Mouse (Mus musculus) forebrain, embryonic 10.5 days (tissue): ENCODE data around the gene Cry2. TPM values are rescaled to one million over a fixed set of nuclear protein-coding genes. Genes with fewer than 3 reads are reported as not detected.
A peak's percentile ranks its signal among the peaks of the same experiment; 100 is the strongest.

Source experiments
- DNase-seq: peaks from one replicate; pipeline ENCODE4 v3.0.0-alpha.2; 2017; ENCODE audit warnings: low spot score; ENCODE audit errors: extremely low spot score
- H3K27ac ChIP-seq: fragments of 300-500 bp; sonication (generic); 2 replicates; pipeline ENCODE4 v1.5.1; 2016; ENCODE audit warnings: mild to moderate bottlenecking
- H3K27me3 ChIP-seq: fragments of 300-500 bp; sonication (generic); 2 replicates; pipeline ENCODE4 v1.6.1; 2016; ENCODE audit warnings: mild to moderate bottlenecking; ENCODE audit not compliant: poor library complexity, severe bottlenecking
- H3K36me3 ChIP-seq: fragments of 300-500 bp; sonication (generic); replicated peaks from 2 replicates; pipeline ENCODE4 v1.6.1; 2016; ENCODE audit warnings: mild to moderate bottlenecking, moderate library complexity
- H3K4me1 ChIP-seq: fragments of 300-500 bp; sonication (generic); 2 replicates; pipeline ENCODE4 v1.6.1; 2016
- H3K4me3 ChIP-seq: fragments of 300-500 bp; sonication (generic); 2 replicates; pipeline ENCODE4 v1.5.1; 2016; ENCODE audit warnings: mild to moderate bottlenecking, moderate library complexity
- H3K9me3 ChIP-seq: fragments of 300-500 bp; sonication (generic); 2 replicates; pipeline ENCODE4 v1.6.1; 2016; ENCODE audit warnings: mild to moderate bottlenecking, moderate library complexity
- WGBS: fragments of 180-500 bp; shearing (Covaris S2); methylation state at CpG from one replicate; pipeline ENCODE4 v1.1.7; 2016; 5-methylcytosine and 5-hydroxymethylcytosine counted together
- polyA plus RNA-seq: library from polyadenylated mRNA; unstranded; fragments of >200 nt; fragmentation: Nextera tagmentation; extraction: Ambion mirVana; gene quantifications from 2 replicates; pipeline ENCODE4 v1.2.1, GENCODE M21; 2016

Cry2 gene
- polyA plus RNA-seq, 1 experiment from 2014 or later = 27.3 TPM

DNA sequence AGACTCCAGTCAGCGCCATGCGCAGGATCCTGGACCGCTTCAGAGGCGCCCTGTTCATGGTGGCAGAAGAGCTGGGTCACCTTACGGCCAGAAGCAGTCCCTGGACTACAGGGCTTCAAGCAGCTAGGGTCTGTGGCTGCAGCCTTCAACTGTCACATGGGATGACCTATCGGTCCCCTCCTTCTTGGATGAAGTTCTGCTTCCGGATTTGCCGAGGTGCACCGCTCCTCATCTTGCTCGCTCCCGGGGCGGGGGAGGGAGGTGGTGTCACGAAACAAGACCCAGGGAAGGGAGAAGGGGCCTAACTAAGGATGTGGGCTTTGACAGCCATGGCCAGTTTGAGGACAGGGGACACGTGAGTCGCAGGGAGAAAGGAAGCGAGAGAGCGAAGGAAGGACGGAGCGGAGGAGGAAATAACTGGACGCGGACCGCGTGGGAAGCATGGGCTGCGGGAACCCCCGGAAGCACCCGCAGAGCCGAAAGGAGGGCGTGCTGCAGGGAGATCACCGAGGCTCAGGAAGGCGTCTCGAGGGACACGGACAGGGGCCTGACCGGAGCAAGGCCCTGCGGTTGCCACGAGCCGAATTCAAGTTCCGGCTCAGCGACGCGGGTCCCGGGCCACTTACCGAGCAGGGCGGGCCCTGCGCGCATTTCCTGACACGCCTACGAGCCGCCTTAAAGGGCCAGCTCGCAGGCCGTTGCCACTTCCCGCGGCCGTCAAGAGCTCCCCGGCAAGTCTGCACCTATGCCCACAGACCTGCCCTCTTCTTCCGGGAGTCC, 25.5 kb upstream of the Cry2 start:
- Histone ChIP-seq H3K9me3 (no peaks in the 10 kb centered on the region), H3K4me3 (peak overlapping the region; percentile 87), H3K27me3 (peaks cover 37% of the 10 kb centered on the region), H3K36me3 (peaks cover 5% of the 10 kb centered on the region), H3K4me1 (peaks cover 47% of the 10 kb centered on the region), H3K27ac (peak overlapping the region; percentile 86)
- DNase-seq = peak; percentile 77
- WGBS = 1% methylated on average over 55 of the region's 55 CpGs

DNA sequence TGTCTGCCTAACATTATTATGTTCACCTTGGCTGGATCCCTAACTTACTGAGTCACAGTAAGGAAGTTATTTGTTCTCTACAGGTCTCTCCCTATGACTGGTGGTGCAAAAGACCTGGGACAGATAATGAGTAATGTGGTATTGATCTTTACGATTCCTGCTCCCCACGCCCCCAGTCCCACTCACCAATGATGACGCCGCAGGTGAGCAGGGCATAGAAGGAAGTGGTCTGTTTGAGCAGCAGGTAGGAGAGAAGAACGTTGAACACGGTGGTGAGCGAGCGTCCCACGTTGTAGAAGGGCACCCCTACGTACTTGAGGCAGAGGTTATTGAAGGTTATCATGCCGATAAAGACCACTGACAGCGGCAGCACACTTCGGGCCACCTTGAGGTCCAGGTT, 24.6 kb upstream of the Cry2 start:
- Histone ChIP-seq H3K27ac (no peak overlapping the region; the same call in 1 of the 2 replicates), H3K27me3 (peaks cover 37% of the 10 kb centered on the region), H3K36me3 (peaks cover 13% of the 10 kb centered on the region), H3K4me1 (peaks cover 47% of the 10 kb centered on the region), H3K4me3 (peak overlapping the region; percentile 87), H3K9me3 (no peaks in the 10 kb centered on the region)
- DNase-seq = no peak
- WGBS = 66% methylated on average over 13 of the region's 13 CpGs

GRCm38 (mm10) chr2:92456970-92457530, 23.2 kb upstream of the Cry2 start:
- H3K4me3 ChIP-seq = 0 out of 2 replicates have a peak overlapping the region, but pooled peaks have one; percentile 6
- H3K27ac ChIP-seq = no peak overlapping the region
- H3K9me3 ChIP-seq = no peaks in the 10 kb centered on the region
- no peak for DNase-seq
- peaks cover 47% of the 10 kb centered on the region for H3K4me1 ChIP-seq
- H3K27me3 ChIP-seq = peaks cover 29% of the 10 kb centered on the region
- peaks cover 28% of the 10 kb centered on the region for H3K36me3 ChIP-seq
- 81% methylated on average over 8 of the region's 8 CpGs for WGBS

DNA sequence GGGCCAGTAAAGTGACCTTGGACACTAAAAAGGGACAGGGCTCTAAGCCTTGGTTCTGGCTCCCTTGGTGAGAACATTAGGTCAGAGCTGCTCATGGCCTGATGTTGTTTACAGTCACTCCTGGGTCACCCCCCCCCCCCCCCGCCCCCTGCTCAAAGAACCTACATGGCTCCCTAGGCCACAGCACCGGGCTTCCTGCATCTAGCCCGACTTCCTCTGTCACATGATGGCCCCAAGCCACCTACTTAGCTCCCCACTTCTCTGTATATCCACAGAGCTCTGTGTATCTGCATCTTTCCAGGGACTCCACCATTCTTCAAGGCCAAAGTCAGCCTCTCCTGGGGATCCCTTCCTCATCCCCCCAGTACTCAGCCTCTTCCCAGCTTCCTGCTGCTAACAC, 21.9 kb upstream of the Cry2 start:
- 66% methylated on average over 3 of the region's 3 CpGs for WGBS
- H3K4me1 ChIP-seq = peaks cover 46% of the 10 kb centered on the region
- H3K27me3 ChIP-seq = peaks cover 15% of the 10 kb centered on the region
- no peaks in the 10 kb centered on the region for H3K9me3 ChIP-seq
- H3K36me3 ChIP-seq = peaks cover 29% of the 10 kb centered on the region
- H3K27ac ChIP-seq = no peak overlapping the region
- no peak overlapping the region for H3K4me3 ChIP-seq
- no peak for DNase-seq

DNA sequence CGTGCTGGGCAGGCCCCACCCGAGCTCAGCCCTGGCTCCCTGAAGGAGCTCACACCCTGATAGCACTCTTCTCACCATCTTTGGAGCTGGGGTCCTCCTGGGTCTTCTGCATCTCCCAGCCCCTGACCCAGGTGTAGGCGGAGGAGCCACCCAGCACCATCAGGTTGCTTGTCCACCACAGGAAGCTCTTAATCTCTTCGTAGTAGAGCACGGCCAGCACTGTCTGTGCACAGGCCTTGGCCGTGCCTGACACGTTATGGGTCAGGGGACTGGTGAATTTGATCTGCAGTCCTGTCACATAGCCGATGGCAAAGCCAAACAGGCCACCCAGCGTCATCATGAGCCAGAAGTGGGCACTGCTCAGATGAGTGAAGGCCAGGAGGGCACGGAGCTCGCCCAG, 20.3 kb upstream of the Cry2 start:
- peaks cover 29% of the 10 kb centered on the region for H3K36me3 ChIP-seq
- DNase-seq = no peak
- no peaks in the 10 kb centered on the region for H3K9me3 ChIP-seq
- 95% methylated on average over 11 of the region's 11 CpGs for WGBS
- no peak overlapping the region for H3K4me3 ChIP-seq
- H3K27me3 ChIP-seq = 0 out of 2 replicates have a peak, but pooled peaks cover 5% of the 10 kb centered on the region
- peaks cover 31% of the 10 kb centered on the region for H3K4me1 ChIP-seq
- H3K27ac ChIP-seq = no peak overlapping the region

GRCm38 (mm10) chr2:92451126-92451525, 17.3 kb upstream of the Cry2 start:
- Histone ChIP-seq H3K4me1 (peaks cover 10% of the 10 kb centered on the region), H3K27ac (no peak overlapping the region), H3K9me3 (no peaks in the 10 kb centered on the region), H3K36me3 (peaks cover 29% of the 10 kb centered on the region), H3K27me3 (no peaks in the 10 kb centered on the region), H3K4me3 (no peak overlapping the region)
- no peak for DNase-seq
- WGBS = 88% methylated on average over 3 of the region's 3 CpGs

DNA sequence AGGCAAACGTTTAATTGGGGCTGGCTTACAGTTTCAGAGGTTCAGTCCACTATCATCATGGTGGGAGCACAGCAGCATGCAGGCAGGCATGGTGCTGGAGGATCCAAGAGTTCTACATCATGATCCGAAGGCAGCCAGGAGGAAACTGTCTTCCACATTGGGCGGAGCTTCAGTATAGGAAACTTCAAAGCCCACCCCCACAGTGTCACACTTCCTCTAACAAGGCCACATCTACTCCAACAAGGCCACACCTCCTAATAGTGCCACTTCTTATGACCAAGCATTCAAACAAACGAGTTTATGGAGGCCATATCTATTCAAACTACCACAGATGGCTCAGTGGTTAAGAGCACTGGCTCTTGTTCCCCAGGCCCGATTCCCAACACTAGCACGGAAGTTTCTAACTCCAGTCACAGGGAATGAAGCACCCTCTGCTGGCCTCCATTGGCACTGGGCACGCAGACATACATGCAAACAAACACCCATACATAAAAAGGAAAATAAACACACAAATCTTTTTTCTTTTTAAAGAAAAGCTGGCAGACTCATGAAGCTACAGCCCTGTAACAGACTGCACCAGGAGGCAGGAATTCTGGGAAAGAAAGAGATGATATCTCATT, 13.4 kb upstream of the Cry2 start:
- Histone ChIP-seq H3K27me3 (no peaks in the 10 kb centered on the region), H3K9me3 (no peaks in the 10 kb centered on the region)
- WGBS = 70% methylated on average over 7 of the region's 7 CpGs

GRCm38 (mm10) chr2:92446656-92447055, 12.8 kb upstream of the Cry2 start:
- no peak overlapping the region for H3K27ac ChIP-seq
- H3K27me3 ChIP-seq = no peaks in the 10 kb centered on the region
- peaks cover 22% of the 10 kb centered on the region for H3K4me1 ChIP-seq
- no peak for DNase-seq
- 81% methylated on average over 8 of the region's 8 CpGs for WGBS
- no peak overlapping the region for H3K4me3 ChIP-seq
- H3K36me3 ChIP-seq = no peaks in the 10 kb centered on the region
- H3K9me3 ChIP-seq = no peaks in the 10 kb centered on the region

More for the DNA sequence above, 13.4 kb upstream of the Cry2 start:
- Histone ChIP-seq H3K4me3 (no peak overlapping the region), H3K27ac (no peak overlapping the region), H3K36me3 (peaks cover 3% of the 10 kb centered on the region; the same call in 1 of the 2 replicates), H3K4me1 (peaks cover 22% of the 10 kb centered on the region)
- no peak for DNase-seq

GRCm38 (mm10) chr2:92445890-92446289, 12.0 kb upstream of the Cry2 start:
- H3K27me3 ChIP-seq = no peaks in the 10 kb centered on the region

GRCm38 (mm10) chr2:92444376-92444775, 10.5 kb upstream of the Cry2 start:
- Histone ChIP-seq H3K27me3 (peaks cover 6% of the 10 kb centered on the region; the same call in 1 of the 2 replicates), H3K4me1 (peaks cover 22% of the 10 kb centered on the region), H3K9me3 (no peaks in the 10 kb centered on the region), H3K4me3 (no peak overlapping the region), H3K27ac (no peak overlapping the region), H3K36me3 (no peaks in the 10 kb centered on the region)
- DNase-seq = no peak
- 63% methylated on average over 4 of the region's 4 CpGs for WGBS

More at GRCm38 (mm10) chr2:92445890-92446289, 12.0 kb upstream of the Cry2 start:
- H3K36me3 ChIP-seq = no peaks in the 10 kb centered on the region
- 55% methylated on average over 9 of the region's 9 CpGs for WGBS
- H3K27ac ChIP-seq = no peak overlapping the region; the same call in 1 of the 2 replicates
- no peaks in the 10 kb centered on the region for H3K9me3 ChIP-seq
- peaks cover 22% of the 10 kb centered on the region for H3K4me1 ChIP-seq
- no peak for DNase-seq
- no peak overlapping the region for H3K4me3 ChIP-seq

DNA sequence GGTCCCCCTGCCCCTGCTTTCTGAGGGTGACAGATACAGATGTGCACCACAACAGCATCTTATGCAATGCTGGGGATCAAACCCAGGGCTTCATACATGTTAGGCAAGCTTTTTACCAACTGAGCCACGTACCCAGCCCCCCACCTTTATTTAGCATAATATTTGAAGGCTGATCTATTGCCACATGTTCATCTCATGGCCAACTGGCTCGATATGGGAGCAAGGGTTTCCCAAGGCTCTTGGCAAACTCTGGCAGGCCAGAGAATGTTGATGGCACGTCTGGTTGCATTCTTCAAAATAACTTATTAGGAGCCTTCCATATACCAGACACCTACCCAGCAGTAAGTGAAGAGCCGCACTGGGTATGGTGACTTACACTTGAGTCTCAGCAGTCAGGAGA, 9.5 kb upstream of the Cry2 start:
- Histone ChIP-seq H3K27ac (no peak overlapping the region), H3K27me3 (peaks cover 6% of the 10 kb centered on the region; the same call in 1 of the 2 replicates), H3K36me3 (no peaks in the 10 kb centered on the region), H3K4me1 (peaks cover 22% of the 10 kb centered on the region), H3K9me3 (no peaks in the 10 kb centered on the region), H3K4me3 (no peak overlapping the region)
- 85% methylated on average over 4 of the region's 4 CpGs for WGBS
- no peak for DNase-seq

DNA sequence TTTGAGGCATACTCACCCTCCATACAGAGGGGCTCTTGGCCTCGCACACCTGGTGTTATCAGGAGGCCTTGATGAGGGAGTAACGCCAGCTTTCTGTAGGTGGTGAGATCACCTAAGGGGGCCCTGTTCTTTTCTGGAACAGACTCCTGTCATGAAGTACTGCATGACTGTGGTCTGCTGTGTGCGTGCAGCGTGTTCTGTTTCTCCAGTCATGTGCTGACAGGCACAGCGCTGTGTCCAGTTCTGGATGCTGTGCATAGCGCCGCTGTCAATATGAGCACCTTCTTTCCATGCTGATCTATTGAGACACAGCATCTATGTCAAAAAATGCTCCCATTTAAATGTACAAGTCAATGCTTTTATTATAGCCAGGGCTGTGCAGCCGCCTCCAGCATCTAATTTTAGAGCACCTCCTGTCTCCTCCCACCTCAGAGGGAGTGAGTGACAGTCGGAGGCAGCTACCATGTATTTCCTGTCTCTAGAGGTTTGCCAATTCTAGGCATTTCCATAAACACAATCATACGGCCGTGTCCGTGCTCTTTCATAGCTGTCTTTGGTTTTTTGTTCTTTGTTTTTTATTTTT, 8.7 kb upstream of the Cry2 start:
- 87% methylated on average over 12 of the region's 12 CpGs for WGBS
- Histone ChIP-seq H3K27me3 (peaks cover 6% of the 10 kb centered on the region; the same call in 1 of the 2 replicates), H3K4me3 (no peak overlapping the region), H3K4me1 (peaks cover 26% of the 10 kb centered on the region), H3K36me3 (no peaks in the 10 kb centered on the region), H3K9me3 (no peaks in the 10 kb centered on the region), H3K27ac (no peak overlapping the region)
- DNase-seq = no peak
